Mouse (Mus musculus) cerebellum, adult 8-10 months (tissue): ENCODE data around the gene Arhgef25.
"Not testable (repeated sequence)": the region's sequence is repeated elsewhere in the genome, so short reads cannot be mapped to it uniquely, and the experiment has no call there.

Experiments
- DNase-seq: peaks from one replicate; pipeline ENCODE4 v3.0.0; 2022

The Arhgef25 gene

GRCm38 (mm10) chr10:127135118-127135836 lies 54.6 kb downstream of the Arhgef25 start:
- DNase-seq: no peak

- DNase-seq: not testable (repeated sequence)
These were observed 55.4 kb downstream of the Arhgef25 start for GRCm38 (mm10) chr10:127134394-127135035.
